Mouse (Mus musculus) bone marrow, adult 2 months (tissue): Measurements from ENCODE around the gene Dlg2. TPM values are rescaled to one million over a fixed set of nuclear protein-coding genes. Genes with fewer than 3 reads are reported as not detected.

Source experiments
- H3K27ac ChIP-seq: fragments of 200-500 bp; 2 replicates; pipeline ENCODE4 v1.5.1; 2012; ENCODE audit warnings: low read depth, mild to moderate bottlenecking, control low read depth, inconsistent platforms, low read length; ENCODE audit not compliant: control insufficient read depth, poor library complexity, insufficient read depth
- H3K4me1 ChIP-seq: fragments of 200-500 bp; 2 replicates; pipeline ENCODE4 v1.6.1; 2011; ENCODE audit warnings: low read length; ENCODE audit not compliant: control insufficient read depth, insufficient read depth
- H3K4me3 ChIP-seq: fragments of 200-500 bp; replicated peaks from 2 replicates; pipeline ENCODE3; 2011; ENCODE audit warnings: mild to moderate bottlenecking, low read depth, low read length, control low read depth; ENCODE audit not compliant: control insufficient read depth
- CTCF ChIP-seq: fragments of 200-500 bp; IDR thresholded peaks from 2 replicates; pipeline ENCODE4 v1.5.1; 2011; ENCODE audit warnings: low read length, control low read depth; ENCODE audit not compliant: control insufficient read depth, insufficient read depth
- POLR2A ChIP-seq: fragments of 200-500 bp; IDR thresholded peaks from 2 replicates; pipeline ENCODE4 v1.6.1; 2011; ENCODE audit warnings: low read depth, mild to moderate bottlenecking, control low read depth, low read length, borderline replicate concordance; ENCODE audit not compliant: control insufficient read depth
- WGBS: fragments of 180-500 bp; shearing (Covaris S2); methylation state at CpG from one replicate; pipeline ENCODE4 v1.1.7; 2018; 5-methylcytosine and 5-hydroxymethylcytosine counted together
- polyA plus RNA-seq: library from polyadenylated mRNA; stranded (reverse); fragments of >200 nt; gene quantifications from 2 replicates; pipeline ENCODE4 v1.2.4, GENCODE M21; 2011; ENCODE audit warnings: low replicate concordance; ENCODE audit not compliant: missing spikeins, insufficient read depth, insufficient read length

Dlg2 gene
- polyA plus RNA-seq, 1 experiment: 11.7 TPM

DNA sequence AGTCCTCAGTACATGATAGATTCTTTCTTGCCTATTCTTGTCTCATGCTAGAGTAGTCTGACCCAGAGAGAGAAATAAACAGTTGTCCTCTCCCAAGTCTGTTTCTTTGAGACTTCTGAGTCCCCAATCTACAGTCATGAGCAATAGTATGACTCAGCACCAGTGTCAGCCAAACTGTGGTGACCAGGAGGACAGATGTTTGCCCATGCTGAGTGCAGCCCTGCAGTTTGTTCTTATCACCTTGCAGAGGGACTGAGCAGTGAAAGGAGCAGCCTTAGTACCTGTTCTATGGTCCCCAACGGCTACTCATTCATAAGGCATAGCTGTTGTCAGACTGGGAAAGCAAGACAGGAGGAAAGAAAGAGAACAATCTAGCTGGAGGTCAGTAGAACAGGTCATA lies 1072.3 kb downstream of the Dlg2 start:
- Histone ChIP-seq H3K27ac (no peak overlapping the region), H3K4me1 (no peaks in the 10 kb centered on the region), H3K4me3 (no peak overlapping the region)
- no peak for TF ChIP-seq CTCF
- no peak for TF ChIP-seq POLR2A
- 4% methylated on average over 1 of the region's 1 CpGs for WGBS

DNA sequence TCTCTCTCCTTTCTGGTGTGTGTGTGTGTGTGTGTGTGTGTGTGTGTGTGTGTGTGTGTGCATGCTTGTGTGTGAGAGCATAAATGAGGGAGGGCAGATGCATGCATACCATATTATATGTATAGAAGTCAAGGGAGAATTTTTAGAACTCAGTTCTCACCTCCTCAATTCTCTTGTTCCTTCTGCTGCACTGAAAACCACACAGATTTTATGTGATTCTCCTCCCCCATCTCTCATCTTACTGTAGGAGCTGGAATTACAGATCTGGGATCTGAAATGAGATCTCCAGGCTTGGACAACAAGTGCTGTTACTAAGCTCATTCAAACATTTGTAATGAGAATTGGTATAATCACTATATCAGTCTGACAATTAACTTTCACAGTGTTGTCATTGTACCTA lies 1081.1 kb downstream of the Dlg2 start:
- TF ChIP-seq CTCF (no peak), POLR2A (no peak)
- Histone ChIP-seq H3K4me3 (no peak overlapping the region), H3K4me1 (no peaks in the 10 kb centered on the region), H3K27ac (no peak overlapping the region)

DNA sequence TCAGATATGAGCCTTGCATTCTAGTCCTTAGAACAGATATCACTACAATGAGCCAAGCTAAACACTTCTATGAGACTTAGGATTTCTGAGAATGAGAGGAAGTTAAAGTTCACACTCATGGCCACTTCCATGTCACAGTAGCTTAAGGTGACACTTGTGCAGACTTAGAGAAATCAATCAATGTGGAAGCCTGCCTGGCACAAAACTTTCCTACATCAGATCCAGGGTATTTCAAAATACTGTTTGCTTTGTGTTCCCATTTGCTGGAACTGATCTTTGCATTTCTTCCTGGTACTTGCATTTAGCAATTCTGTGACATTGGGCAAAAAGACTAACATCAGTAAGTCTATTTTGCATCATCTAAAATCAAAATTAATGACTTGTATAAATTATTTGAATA lies 1091.0 kb downstream of the Dlg2 start:
- Histone ChIP-seq H3K4me3 (no peak overlapping the region), H3K4me1 (no peaks in the 10 kb centered on the region), H3K27ac (no peak overlapping the region)
- no peak for TF ChIP-seq CTCF
- no peak for TF ChIP-seq POLR2A

DNA sequence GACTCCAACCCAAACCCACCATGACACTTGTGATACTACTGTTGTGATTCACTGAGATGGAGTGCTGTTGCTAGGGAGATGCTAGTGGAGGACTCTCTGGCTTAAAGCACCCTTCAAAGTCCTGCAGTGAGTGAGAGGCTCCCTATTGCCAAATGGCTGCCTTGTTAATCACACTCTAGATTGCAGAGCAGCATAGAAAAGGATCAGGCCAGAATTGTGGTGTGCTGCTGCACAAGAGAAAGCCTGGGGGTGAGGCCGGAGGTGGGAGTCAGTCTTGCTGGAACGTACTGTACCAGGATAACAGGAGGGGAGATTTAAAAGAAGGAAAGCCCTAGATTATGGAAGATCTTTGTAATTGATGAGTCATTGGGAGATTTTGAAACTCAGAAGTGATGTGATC lies 1094.5 kb downstream of the Dlg2 start:
- 91% methylated on average over 2 of the region's 2 CpGs for WGBS
- Histone ChIP-seq H3K27ac (no peak overlapping the region), H3K4me1 (no peaks in the 10 kb centered on the region), H3K4me3 (no peak overlapping the region)
- TF ChIP-seq POLR2A: no peak
- TF ChIP-seq CTCF: no peak

DNA sequence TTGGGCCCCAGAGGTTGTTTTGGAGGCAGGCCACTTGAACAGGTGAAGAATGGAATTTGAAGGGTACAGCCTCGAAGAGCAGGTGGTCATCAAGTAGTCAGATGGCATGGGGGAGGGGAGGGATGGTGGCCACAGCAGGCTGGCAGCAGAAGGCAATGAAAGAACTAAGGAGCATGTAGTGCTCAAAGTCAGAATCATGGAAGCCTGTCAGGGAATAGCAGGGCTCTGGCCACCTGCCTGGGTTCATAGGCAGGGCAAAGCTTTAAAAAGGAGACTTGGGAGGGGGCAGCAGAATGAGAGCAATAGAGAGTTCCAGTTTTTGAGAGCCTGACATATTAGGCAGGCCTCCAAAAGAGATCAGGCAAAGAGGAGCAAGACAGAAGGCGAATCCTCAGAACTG lies 1096.2 kb downstream of the Dlg2 start:
- Histone ChIP-seq H3K4me1 (no peaks in the 10 kb centered on the region), H3K27ac (no peak overlapping the region), H3K4me3 (no peak overlapping the region)
- whole genome bisulfite sequencing: 49% methylated on average over 2 of the region's 2 CpGs
- TF ChIP-seq CTCF (no peak), POLR2A (no peak)

DNA sequence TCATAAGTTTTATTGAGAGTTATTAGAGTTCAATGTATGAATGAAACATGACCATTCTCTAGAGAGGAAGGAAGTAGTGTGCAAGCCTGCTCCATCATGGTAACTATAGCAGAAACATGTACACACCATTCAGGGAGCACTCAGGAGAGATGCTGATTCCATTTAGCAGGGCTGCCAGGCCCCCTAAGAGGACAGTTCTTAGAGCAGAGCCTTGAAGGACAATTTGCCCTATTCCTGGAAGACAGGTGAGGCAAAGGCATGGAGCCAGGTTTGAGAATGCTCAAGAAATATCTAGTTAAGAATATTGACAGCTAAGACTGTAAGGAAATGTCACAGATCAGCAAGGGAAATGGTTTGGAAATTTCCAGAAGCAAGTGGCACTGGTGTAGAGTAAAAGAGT lies 1096.8 kb downstream of the Dlg2 start:
- no peaks in the 10 kb centered on the region for H3K4me1 ChIP-seq
- no peak overlapping the region for H3K27ac ChIP-seq
- TF ChIP-seq CTCF (no peak), POLR2A (no peak)
- H3K4me3 ChIP-seq: no peak overlapping the region

DNA sequence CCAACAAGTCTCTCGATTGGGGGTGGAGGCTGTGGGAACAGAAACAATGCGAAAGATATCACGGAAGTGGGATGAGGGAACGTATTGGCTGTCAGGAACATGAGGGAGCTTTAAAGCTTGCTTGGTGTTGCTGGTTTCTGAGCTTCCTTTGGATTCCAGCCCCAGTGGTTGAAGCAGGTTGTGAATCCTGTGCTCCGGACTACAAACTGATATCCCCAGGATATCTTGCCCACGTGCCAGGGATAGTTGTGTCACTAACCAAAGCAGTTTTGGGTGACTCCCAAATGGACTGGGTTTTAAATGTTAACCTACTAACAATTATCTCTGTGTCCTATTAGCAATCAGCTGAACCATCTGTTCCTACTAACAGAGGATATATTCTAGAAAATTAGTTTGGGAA lies 1099.7 kb downstream of the Dlg2 start:
- no peak for TF ChIP-seq POLR2A
- no peak for TF ChIP-seq CTCF
- no peak overlapping the region for H3K4me3 ChIP-seq
- H3K4me1 ChIP-seq: no peaks in the 10 kb centered on the region
- H3K27ac ChIP-seq: no peak overlapping the region
- 79% methylated on average over 6 of the region's 6 CpGs for WGBS

DNA sequence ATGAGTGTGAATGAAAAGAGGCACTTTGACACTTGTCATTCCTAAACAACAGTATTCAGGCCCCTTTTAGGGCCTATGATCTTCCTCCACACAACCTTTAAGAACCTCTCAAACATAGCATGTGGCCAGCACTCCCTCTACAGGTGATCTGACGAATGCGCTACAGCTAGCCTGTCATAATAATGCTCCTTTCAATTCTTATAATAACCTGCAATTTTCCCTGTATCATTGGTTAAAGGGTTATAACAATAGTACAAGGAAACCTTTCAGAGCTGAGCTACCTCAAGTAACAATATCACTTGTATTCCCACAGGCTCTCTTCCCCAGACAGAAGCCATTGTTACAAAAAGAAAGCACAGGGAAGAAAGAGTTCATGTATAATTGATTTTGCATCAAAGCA lies 1105.7 kb downstream of the Dlg2 start:
- no peaks in the 10 kb centered on the region for H3K4me1 ChIP-seq
- WGBS: 61% methylated on average over 2 of the region's 2 CpGs
- no peak overlapping the region for H3K27ac ChIP-seq
- H3K4me3 ChIP-seq: no peak overlapping the region
- TF ChIP-seq POLR2A (no peak), CTCF (no peak)

DNA sequence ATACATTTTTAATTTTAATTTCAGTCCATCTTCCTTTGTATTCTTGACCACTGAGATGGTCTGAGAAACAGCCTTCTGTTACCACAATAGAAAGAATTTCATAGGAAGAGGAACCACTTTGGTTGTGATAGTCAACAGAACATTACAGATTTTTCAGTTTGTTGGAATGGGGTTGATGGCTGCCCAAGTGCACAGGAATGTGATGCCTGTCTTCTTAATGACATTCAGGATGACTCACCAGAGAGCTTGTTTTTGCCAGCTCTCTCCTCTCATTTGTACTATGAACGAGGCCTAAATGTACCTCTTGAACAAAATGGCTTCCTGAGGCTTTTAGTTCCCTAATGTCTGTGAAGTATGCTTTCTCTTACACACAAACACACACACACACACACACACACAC lies 1107.1 kb downstream of the Dlg2 start:
- no peak for TF ChIP-seq POLR2A
- TF ChIP-seq CTCF: no peak
- WGBS: 47% methylated on average over 1 of the region's 1 CpGs
- no peak overlapping the region for H3K4me3 ChIP-seq

More for the DNA sequence above, 1107.1 kb downstream of the Dlg2 start:
- Histone ChIP-seq H3K4me1 (no peaks in the 10 kb centered on the region), H3K27ac (no peak overlapping the region)
